8 mouse cellular contexts compared by ENCODE assay signal in genomic region chr7:110002968-110003367, GRCm38 (mm10). TPM values are rescaled to one million over a fixed set of nuclear protein-coding genes. Genes with fewer than 3 reads are reported as not detected.
A peak's percentile ranks its signal among the peaks of the same experiment; 100 is the strongest.
DNase-seq lines count a peak whose midpoint lies in the region; ATAC-seq and TF ChIP-seq lines count a peak whose summit lies in the region.

No protein-coding gene starts in this region.

- no peak overlapping the region for H3K27ac ChIP-seq in embryonic facial prominence, embryonic 15.5 days (replicated peaks)
- no peak overlapping the region for H3K27ac ChIP-seq in heart, embryonic 14.5 days (replicated peaks in 1 of 2; ENCODE audit: control insufficient read depth in 1 of 2, insufficient read depth in 1 of 2, low read depth in 2 of 2, low read length in 2 of 2)

- ATAC-seq in embryonic facial prominence, embryonic 15.5 days (ENCODE audit: insufficient number of reproducible peaks, low FRiP score, low TSS enrichment, low read depth) = peak; percentile 60; the same call in 1 of the 2 replicates
- ATAC-seq in heart, embryonic 14.5 days (ENCODE audit: insufficient number of reproducible peaks, insufficient read depth, low FRiP score, low read depth) = peak; percentile 71
- ATAC-seq in neutrophil, adult 5-6 weeks (ENCODE audit: extremely low read depth, insufficient number of reproducible peaks, low FRiP score, poor library complexity, severe bottlenecking) = peak; percentile 47; the same call in 1 of the 2 replicates
- no peak for ATAC-seq in erythroblast, adult 5-6 weeks (replicated peaks; ENCODE audit: low FRiP score, poor library complexity, severe bottlenecking)

- TF ChIP-seq POLR2A in lung, adult 2 months (IDR thresholded peaks at IDR 0.05; ENCODE audit: borderline replicate concordance, extremely low read depth, low read depth, low read length) = no peak

- peak; percentile 29 for DNase-seq in ovary, postnatal 36 days (ENCODE audit: low spot score)
- no peak for DNase-seq in ovary, postnatal 10 days (ENCODE audit: low spot score)
- DNase-seq in kidney, postnatal 10 days = peak; percentile 84
- peak; percentile 20 for DNase-seq in lung, adult 2 months

- no peaks in the 10 kb centered on the region for H3K36me3 ChIP-seq in embryonic facial prominence, embryonic 15.5 days
- no peaks in the 10 kb centered on the region for H3K36me3 ChIP-seq in heart, embryonic 14.5 days (ENCODE audit: control insufficient read depth, insufficient read depth, low read length)

- 0 out of 2 replicates have a peak, but pooled peaks cover 3% of the 10 kb centered on the region for H3K4me1 ChIP-seq in embryonic facial prominence, embryonic 15.5 days
- peaks cover 4 to 7% of the 10 kb centered on the region in 2 experiments; a peak in 3 of 4 replicates for H3K4me1 ChIP-seq in heart, embryonic 14.5 days (ENCODE audit: control insufficient read depth in 2 of 2, insufficient read depth in 2 of 2, low read length in 2 of 2)
- no peaks in the 10 kb centered on the region for H3K4me1 ChIP-seq in lung, adult 2 months (ENCODE audit: control insufficient read depth, insufficient read depth, low read length)

- WGBS in embryonic facial prominence, embryonic 15.5 days = 14% methylated on average over 20 of the region's 20 CpGs
- 8% methylated on average over 20 of the region's 20 CpGs for WGBS in heart, embryonic 14.5 days
- 13% methylated on average over 20 of the region's 20 CpGs for WGBS in lung, adult 2 months

- TF ChIP-seq CTCF in lung, adult 2 months (IDR thresholded peaks at IDR 0.05; ENCODE audit: insufficient read depth, low read length) = no peak

- H3K27me3 ChIP-seq in embryonic facial prominence, embryonic 15.5 days = no peaks in the 10 kb centered on the region
- H3K27me3 ChIP-seq in heart, embryonic 14.5 days (ENCODE audit: control insufficient read depth, insufficient read depth, low read length) = no peaks in the 10 kb centered on the region

- no peaks in the 10 kb centered on the region for H3K9me3 ChIP-seq in embryonic facial prominence, embryonic 15.5 days (replicated peaks)
- H3K9me3 ChIP-seq in heart, embryonic 14.5 days (ENCODE audit: control insufficient read depth, low read length) = no peaks in the 10 kb centered on the region

- no peak overlapping the region for H3K4me3 ChIP-seq in embryonic facial prominence, embryonic 15.5 days (replicated peaks)
- H3K4me3 ChIP-seq in heart, embryonic 14.5 days (ENCODE audit: control insufficient read depth in 1 of 2, insufficient read depth in 1 of 2, low read depth in 1 of 2, low read length in 2 of 2) = peak overlapping the region; percentile 17 to 29; a peak in 3 of 4 replicates
- no peak overlapping the region for H3K4me3 ChIP-seq in lung, adult 2 months (replicated peaks; ENCODE audit: extremely low read depth, low read depth, low read length)

- peak overlapping the region; percentile 28 for H3K4me2 ChIP-seq in embryonic facial prominence, embryonic 15.5 days (replicated peaks)
- peak overlapping the region; percentile 59 for H3K4me2 ChIP-seq in heart, embryonic 14.5 days (ENCODE audit: low read length)

- no peak overlapping the region for H3K9ac ChIP-seq in embryonic facial prominence, embryonic 15.5 days
- peak overlapping the region; percentile 64 for H3K9ac ChIP-seq in heart, embryonic 14.5 days (ENCODE audit: low read length)

RNA-seq across cellular contexts. Expression of gene Ipo7, which starts 15.1 kb away (rescaled TPM):
- polyA plus RNA-seq in embryonic facial prominence, embryonic 15.5 days (2015; fragmentation: Nextera tagmentation; extraction: Ambion mirVana) = 39.5 and 41.0 TPM in 2 replicates
- 14.6 and 16.3 TPM in 2 replicates for polyA plus RNA-seq in heart, embryonic 14.5 days (2014; fragmentation: Nextera tagmentation; extraction: Ambion mirVana)
- 20.9 and 23.6 TPM in 2 replicates for polyA plus RNA-seq in lung, adult 2 months (2012; rRNA removed)
- 92.3 and 103 TPM in 2 replicates for total RNA-seq in neutrophil, adult 5-6 weeks (2017)
- total RNA-seq in erythroblast, adult 5-6 weeks (2015; ENCODE audit: low replicate concordance) = 17.9 and 24.5 TPM in 2 replicates
- 33.1 and 39.3 TPM in 2 replicates for total RNA-seq in erythroblast, adult 5-6 weeks (2017; ENCODE audit: low replicate concordance)

RNA-seq across cellular contexts. Expression of gene Tmem41b, which starts 16.2 kb away (rescaled TPM):
- 59.3 and 61.6 TPM in 2 replicates for polyA plus RNA-seq in embryonic facial prominence, embryonic 15.5 days (2015; fragmentation: Nextera tagmentation; extraction: Ambion mirVana)
- 48.4 and 53.5 TPM in 2 replicates for polyA plus RNA-seq in heart, embryonic 14.5 days (2014; fragmentation: Nextera tagmentation; extraction: Ambion mirVana)
- 23.8 and 26.8 TPM in 2 replicates for polyA plus RNA-seq in lung, adult 2 months (2012; rRNA removed)
- 60.0 and 64.2 TPM in 2 replicates for total RNA-seq in neutrophil, adult 5-6 weeks (2017)
- total RNA-seq in erythroblast, adult 5-6 weeks (2015; ENCODE audit: low replicate concordance) = 10.7 and 14.2 TPM in 2 replicates
- 19.3 and 25.2 TPM in 2 replicates for total RNA-seq in erythroblast, adult 5-6 weeks (2017; ENCODE audit: low replicate concordance)

RNA-seq across cellular contexts. Expression of gene Dennd5a, which starts 42.7 kb away (rescaled TPM):
- polyA plus RNA-seq in embryonic facial prominence, embryonic 15.5 days (2015; fragmentation: Nextera tagmentation; extraction: Ambion mirVana) = 33.8 and 39.1 TPM in 2 replicates
- polyA plus RNA-seq in heart, embryonic 14.5 days (2014; fragmentation: Nextera tagmentation; extraction: Ambion mirVana) = 62.6 and 66.1 TPM in 2 replicates
- polyA plus RNA-seq in lung, adult 2 months (2012; rRNA removed) = 122 and 134 TPM in 2 replicates
- total RNA-seq in neutrophil, adult 5-6 weeks (2017) = 181 and 184 TPM in 2 replicates
- total RNA-seq in erythroblast, adult 5-6 weeks (2015; ENCODE audit: low replicate concordance) = 54.6 and 55.8 TPM in 2 replicates
- total RNA-seq in erythroblast, adult 5-6 weeks (2017; ENCODE audit: low replicate concordance) = 19.8 and 26.3 TPM in 2 replicates

RNA-seq across cellular contexts. Expression of gene Zfp143, which starts 58.0 kb away (rescaled TPM):
- polyA plus RNA-seq in embryonic facial prominence, embryonic 15.5 days (2015; fragmentation: Nextera tagmentation; extraction: Ambion mirVana) = 16.1 and 17.3 TPM in 2 replicates
- 14.3 and 15.9 TPM in 2 replicates for polyA plus RNA-seq in heart, embryonic 14.5 days (2014; fragmentation: Nextera tagmentation; extraction: Ambion mirVana)
- polyA plus RNA-seq in lung, adult 2 months (2012; rRNA removed) = 12.5 and 15.0 TPM in 2 replicates
- total RNA-seq in neutrophil, adult 5-6 weeks (2017) = 54.1 and 66.2 TPM in 2 replicates
- 16.1 and 22.1 TPM in 2 replicates for total RNA-seq in erythroblast, adult 5-6 weeks (2015; ENCODE audit: low replicate concordance)
- 14.6 and 16.7 TPM in 2 replicates for total RNA-seq in erythroblast, adult 5-6 weeks (2017; ENCODE audit: low replicate concordance)

Comparison
In these comparisons a context has a peak if more than half of its experiments do, and no peak if none do; other contexts are left out.
1. H3K4me3 ChIP-seq: peak in heart, embryonic 14.5 days (2 of 2); none in embryonic facial prominence, embryonic 15.5 days (single experiment) and lung, adult 2 months (single experiment).